Mouse (Mus musculus) kidney, postnatal 0 days (tissue): ENCODE results near the gene Gstp3. TPM values are rescaled to one million over a fixed set of nuclear protein-coding genes. Genes with fewer than 3 reads are reported as not detected.

Experiments used
- ATAC-seq: fragments of 200-750 bp; cut with Nextera tagmentation; replicated peaks from 2 replicates; pipeline ENCODE4 v1.8.0; 2017; ENCODE audit warnings: low read depth, moderate number of reproducible peaks, moderate TSS enrichment, moderate library complexity; ENCODE audit not compliant: low FRiP score
- DNase-seq: peaks from one replicate; pipeline ENCODE4 v3.0.0-alpha.2; 2016; ENCODE audit warnings: low spot score
- H3K27ac ChIP-seq: fragments of 300-500 bp; sonication (generic); 2 replicates; pipeline ENCODE4 v1.5.1; 2014; ENCODE audit warnings: mild to moderate bottlenecking
- H3K27me3 ChIP-seq: fragments of 300-500 bp; sonication (generic); 2 replicates; pipeline ENCODE4 v1.6.1; 2014; ENCODE audit warnings: low read length, mixed read lengths; ENCODE audit not compliant: insufficient read depth
- H3K36me3 ChIP-seq: fragments of 300-500 bp; sonication (generic); 2 replicates; pipeline ENCODE4 v1.6.1; 2014; ENCODE audit warnings: low read length, mixed read lengths; ENCODE audit not compliant: insufficient read depth
- H3K4me1 ChIP-seq: fragments of 300-500 bp; sonication (generic); replicated peaks from 2 replicates; pipeline ENCODE4 v1.6.1; 2014; ENCODE audit warnings: antibody characterized with exemption, low read length, mixed read lengths; ENCODE audit not compliant: insufficient read depth
- H3K4me2 ChIP-seq: fragments of 300-500 bp; sonication (generic); 2 replicates; pipeline ENCODE4 v1.6.1; 2014; ENCODE audit warnings: mild to moderate bottlenecking, low read length, moderate library complexity, mixed read lengths
- H3K4me3 ChIP-seq: fragments of 300-500 bp; sonication (generic); replicated peaks from 2 replicates; pipeline ENCODE4 v1.5.1; 2014; ENCODE audit warnings: low read depth, low read length
- H3K9ac ChIP-seq: fragments of 300-500 bp; sonication (generic); 2 replicates; pipeline ENCODE4 v1.6.1; 2014; ENCODE audit warnings: low read depth, low read length
- H3K9me3 ChIP-seq: fragments of 300-500 bp; sonication (generic); replicated peaks from 2 replicates; pipeline ENCODE4 v1.6.1; 2016; ENCODE audit warnings: low read length, inconsistent platforms, mixed read lengths
- CTCF ChIP-seq: IDR thresholded peaks from 2 replicates; pipeline ENCODE4 v1.5.1; 2016; ENCODE audit warnings: antibody characterized with exemption, low read depth, mild to moderate bottlenecking, moderate library complexity
- WGBS: fragments of 180-500 bp; shearing (Covaris S2); extraction: QIAGEN DNeasy Blood & Tissue Kit; methylation state at CpG from one replicate; pipeline ENCODE4 v1.1.7; 2014; 5-methylcytosine and 5-hydroxymethylcytosine counted together
- polyA plus RNA-seq: library from polyadenylated mRNA; unstranded; fragments of >200 nt; fragmentation: Nextera tagmentation; extraction: Ambion mirVana; gene quantifications from 2 replicates; pipeline ENCODE4 v1.2.1, GENCODE M21; 2015

Gstp3 gene
- polyA plus RNA-seq, 1 experiment from 2014 or later, result not detected

DNA sequence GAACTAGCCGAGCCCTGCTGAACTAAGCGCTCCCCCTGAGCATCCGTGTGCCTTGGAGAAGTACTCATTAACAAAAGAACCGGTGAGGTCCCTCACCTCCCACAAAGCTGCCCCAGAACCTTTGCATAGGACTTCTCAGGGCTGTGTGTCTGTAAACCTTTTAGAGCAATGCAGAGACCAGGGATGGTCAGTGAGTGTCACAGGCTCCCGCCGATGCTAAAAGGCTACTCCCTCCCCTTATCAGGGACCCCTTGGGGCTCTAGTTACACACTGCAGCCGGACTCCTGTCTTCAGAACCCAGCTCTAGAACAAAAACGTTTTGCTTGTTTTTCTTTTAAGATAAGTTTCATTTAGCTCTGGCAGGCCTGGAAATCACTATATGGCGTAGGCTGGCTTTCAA lies 46.3 kb downstream of the Gstp3 start:
- DNase-seq (no peak), ATAC-seq (peak; percentile 15; the same call in 1 of the 2 replicates)
- 19% methylated on average over 9 of the region's 9 CpGs for WGBS
- H3K27ac ChIP-seq, result no peak overlapping the region
- H3K4me2 ChIP-seq, result peak overlapping the region; percentile 41
- H3K9ac ChIP-seq, result peak overlapping the region; percentile 32; the same call in 1 of the 2 replicates
- no peaks in the 10 kb centered on the region for H3K4me1 ChIP-seq
- TF ChIP-seq CTCF, result no peak
- H3K27me3 ChIP-seq, result no peaks in the 10 kb centered on the region
- peaks cover 18% of the 10 kb centered on the region for H3K36me3 ChIP-seq
- H3K4me3 ChIP-seq, result peak overlapping the region; percentile 85; the same call in 1 of the 2 replicates
- no peaks in the 10 kb centered on the region for H3K9me3 ChIP-seq

DNA sequence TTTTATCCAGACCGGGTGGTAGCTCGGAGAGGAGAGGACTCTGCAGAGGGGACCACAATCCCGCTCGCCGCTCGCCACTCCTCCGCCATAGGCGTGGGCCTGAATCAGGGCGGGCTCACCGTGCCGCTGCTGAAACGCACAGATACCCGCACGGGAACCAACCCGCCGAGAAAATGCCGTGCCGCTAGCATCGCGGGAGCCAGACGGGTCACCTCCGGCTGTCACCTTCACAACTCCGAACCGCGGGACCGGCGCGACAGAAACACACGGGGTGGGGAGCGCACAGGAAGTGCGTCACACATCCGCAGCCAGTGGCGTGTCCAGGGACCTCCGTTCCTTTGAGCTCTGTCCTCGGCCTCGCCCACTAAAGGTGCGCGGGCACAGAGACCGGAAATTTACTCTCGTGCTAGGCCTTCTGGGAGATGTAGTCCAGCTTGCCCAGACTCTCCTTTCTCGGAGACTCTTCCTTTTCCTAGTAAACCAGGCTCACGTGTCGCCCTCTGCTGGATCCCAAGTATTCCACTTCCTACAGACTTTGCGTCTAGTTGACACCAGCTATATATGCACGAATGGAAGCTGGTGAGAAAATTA lies 46.8 kb downstream of the Gstp3 start, which contains the start of gene Ndufv1:
Gene Ndufv1, minus strand, starts transcription at position 375 of the 591 bp plus-strand sequence.
- Histone ChIP-seq H3K4me3 (peak within 1 kb of the TSS; percentile 85), H3K4me1 (no peaks in the 10 kb centered on the region), H3K9me3 (no peaks in the 10 kb centered on the region), H3K27me3 (no peaks in the 10 kb centered on the region), H3K27ac (peak within 1 kb of the TSS; percentile 64; the same call in 1 of the 2 replicates), H3K4me2 (peak within 1 kb of the TSS; percentile 64), H3K9ac (peak within 1 kb of the TSS; percentile 78), H3K36me3 (peaks cover 24% of the 10 kb centered on the region)
- peak; percentile 97 for TF ChIP-seq CTCF
- ATAC-seq (peak; percentile 98), DNase-seq (peak; percentile 100)
- 0% methylated on average over 45 of the region's 45 CpGs for WGBS

DNA sequence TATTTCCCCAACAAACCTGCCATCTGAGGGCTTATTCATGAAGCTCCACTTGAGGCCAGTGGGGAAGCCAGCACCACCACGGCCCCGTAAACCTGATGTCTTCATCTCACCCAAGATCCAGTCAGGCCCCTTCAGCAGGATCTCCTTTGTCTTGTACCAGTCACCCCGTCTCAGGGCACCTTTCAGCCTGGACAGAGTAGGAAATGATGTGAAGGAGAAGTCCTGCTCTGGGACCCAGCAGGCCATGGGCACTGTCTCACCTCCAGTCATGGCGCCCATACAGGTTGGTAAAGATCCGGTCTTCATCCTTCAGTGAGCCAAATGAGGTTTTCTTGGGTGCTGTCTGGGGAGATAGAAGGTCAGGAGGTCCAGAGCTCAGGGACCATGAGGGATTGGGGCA lies 48.3 kb downstream of the Gstp3 start:
- no peak for TF ChIP-seq CTCF
- no peaks in the 10 kb centered on the region for H3K4me1 ChIP-seq
- H3K4me2 ChIP-seq, result no peak overlapping the region
- DNase-seq (no peak), ATAC-seq (no peak)
- no peak overlapping the region for H3K27ac ChIP-seq
- WGBS, result 91% methylated on average over 5 of the region's 5 CpGs
- H3K36me3 ChIP-seq, result peaks cover 31% of the 10 kb centered on the region
- H3K4me3 ChIP-seq, result no peak overlapping the region
- H3K27me3 ChIP-seq, result no peaks in the 10 kb centered on the region
- H3K9me3 ChIP-seq, result no peaks in the 10 kb centered on the region
- no peak overlapping the region for H3K9ac ChIP-seq

Other genes with a start within 250 kb of the Gstp3 start
- gene Chka, start 207.8 kb downstream of the Gstp3 start, polyA plus RNA-seq, result 53.0 and 54.7 TPM in 2 replicates
- gene Tcirg1, start 152.4 kb downstream of the Gstp3 start, polyA plus RNA-seq, result 31.4 and 33.0 TPM in 2 replicates
- 417 and 423 TPM in 2 replicates for gene Ndufs8, start 146.8 kb downstream of the Gstp3 start, polyA plus RNA-seq
- gene Aldh3b1, start 129.8 kb downstream of the Gstp3 start, polyA plus RNA-seq, result 3.8 and 3.9 TPM in 2 replicates
- 24.2 and 25.5 TPM in 2 replicates for gene Unc93b1, start 124.4 kb downstream of the Gstp3 start, polyA plus RNA-seq
- gene Aldh3b3, start 100.9 kb downstream of the Gstp3 start, polyA plus RNA-seq, result 0.07 TPM in 1 of 2 replicates, not detected in the other
- 4.2 and 5.8 TPM in 2 replicates for gene Aldh3b2, start 87.2 kb downstream of the Gstp3 start, polyA plus RNA-seq
- 83.9 and 92.6 TPM in 2 replicates for gene Acy3, start 73.0 kb downstream of the Gstp3 start, polyA plus RNA-seq
- 2.4 and 2.8 TPM in 2 replicates for gene Tbx10, start 66.8 kb downstream of the Gstp3 start, polyA plus RNA-seq
- gene Nudt8, start 59.0 kb downstream of the Gstp3 start, polyA plus RNA-seq, result 52.2 and 54.1 TPM in 2 replicates
- 1.3 and 1.7 TPM in 2 replicates for gene Gm49405, start 58.9 kb downstream of the Gstp3 start, polyA plus RNA-seq
- gene Doc2g, start 56.3 kb downstream of the Gstp3 start, polyA plus RNA-seq, result 2.6 and 2.8 TPM in 2 replicates
- 294 and 318 TPM in 2 replicates for gene Ndufv1, start 46.8 kb downstream of the Gstp3 start, polyA plus RNA-seq
- 441 and 464 TPM in 2 replicates for gene Gstp1, start 21.6 kb downstream of the Gstp3 start, polyA plus RNA-seq
- 3.1 and 4.4 TPM in 2 replicates for gene Gstp2, start 13.5 kb downstream of the Gstp3 start, polyA plus RNA-seq
- gene Cabp2, start 22.0 kb upstream of the Gstp3 start, polyA plus RNA-seq, result 2.2 and 2.4 TPM in 2 replicates
- 107 TPM in 2 replicates for gene Cdk2ap2, start 37.6 kb upstream of the Gstp3 start, polyA plus RNA-seq
- 12.2 and 13.9 TPM in 2 replicates for gene Pitpnm1, start 40.4 kb upstream of the Gstp3 start, polyA plus RNA-seq
- 83.2 and 84.2 TPM in 2 replicates for gene Aip, start 66.3 kb upstream of the Gstp3 start, polyA plus RNA-seq
- 0.03 TPM in 1 of 2 replicates, not detected in the other for gene Gpr152, start 80.2 kb upstream of the Gstp3 start, polyA plus RNA-seq
- gene Cabp4, start 84.5 kb upstream of the Gstp3 start, polyA plus RNA-seq, result 0.08 and 0.13 TPM in 2 replicates
- 161 and 164 TPM in 2 replicates for gene Coro1b, start 89.0 kb upstream of the Gstp3 start, polyA plus RNA-seq
- 0.82 and 0.91 TPM in 2 replicates for gene Ptprcap, start 94.0 kb upstream of the Gstp3 start, polyA plus RNA-seq
- gene Rps6kb2, start 103.8 kb upstream of the Gstp3 start, polyA plus RNA-seq, result 42.4 and 49.0 TPM in 2 replicates
- gene Carns1, start 115.9 kb upstream of the Gstp3 start, polyA plus RNA-seq, result 2.7 and 3.3 TPM in 2 replicates
- 3.5 and 3.9 TPM in 2 replicates for gene Tbc1d10c, start 131.7 kb upstream of the Gstp3 start, polyA plus RNA-seq
- 804 and 864 TPM in 2 replicates for gene Ppp1ca, start 132.5 kb upstream of the Gstp3 start, polyA plus RNA-seq
- 22.8 and 25.7 TPM in 2 replicates for gene Rad9a, start 142.1 kb upstream of the Gstp3 start, polyA plus RNA-seq
- 6.5 and 6.7 TPM in 2 replicates for gene Clcf1, start 154.7 kb upstream of the Gstp3 start, polyA plus RNA-seq
- gene AC109138.7, start 154.8 kb upstream of the Gstp3 start, polyA plus RNA-seq, result not detected in 2 replicates
- 40.9 and 43.6 TPM in 2 replicates for gene Pold4, start 172.3 kb upstream of the Gstp3 start, polyA plus RNA-seq
- 15.6 and 18.8 TPM in 2 replicates for gene Ssh3, start 209.6 kb upstream of the Gstp3 start, polyA plus RNA-seq
- gene Ankrd13d, start 223.6 kb upstream of the Gstp3 start, polyA plus RNA-seq, result 3.9 and 5.4 TPM in 2 replicates
- gene Grk2, start 246.7 kb upstream of the Gstp3 start, polyA plus RNA-seq, result 12.8 and 14.4 TPM in 2 replicates